Mouse (Mus musculus) heart, postnatal 4 days (tissue): Measurements from ENCODE around the gene Hsd17b3. TPM values are rescaled to one million over a fixed set of nuclear protein-coding genes. Genes with fewer than 3 reads are reported as not detected.

Source experiments
- DNase-seq: peaks from one replicate; pipeline ENCODE4 v3.0.0; 2021
- total RNA-seq, 2 experiments: library from RNA; stranded (reverse); gene quantifications; 2 replicates each; pipeline ENCODE4 v1.2.3; 2021

The Hsd17b3 gene
- total RNA-seq, 2 experiments from 2014 or later: not detected

DNA sequence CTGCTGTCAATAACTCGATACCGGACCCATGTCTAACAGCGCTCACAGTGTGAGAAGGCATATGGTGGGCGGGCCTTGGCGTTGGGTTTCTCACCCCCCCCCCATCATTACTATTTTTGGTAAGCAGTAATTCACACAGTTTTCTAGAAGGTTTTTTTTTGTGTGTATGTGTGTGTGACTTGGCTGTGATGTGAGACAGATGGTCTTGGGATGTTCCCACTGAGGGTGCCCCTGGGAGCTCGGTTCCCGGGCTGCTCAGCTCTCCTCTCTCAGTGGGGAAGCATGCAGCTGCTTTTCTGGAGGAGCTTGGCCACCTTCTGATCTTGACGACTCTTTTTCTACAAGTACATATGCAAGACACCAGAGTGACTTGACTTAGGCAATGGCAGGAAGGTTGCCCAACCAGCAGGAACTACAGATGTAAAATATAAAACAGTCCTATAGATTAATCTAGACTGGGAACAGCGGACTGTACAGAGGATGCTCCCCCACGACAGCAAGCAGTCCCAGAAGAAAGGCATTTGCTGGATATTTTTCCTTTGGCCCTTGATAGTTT lies 70.4 kb downstream of the Hsd17b3 start:
- no peak for DNase-seq

DNA sequence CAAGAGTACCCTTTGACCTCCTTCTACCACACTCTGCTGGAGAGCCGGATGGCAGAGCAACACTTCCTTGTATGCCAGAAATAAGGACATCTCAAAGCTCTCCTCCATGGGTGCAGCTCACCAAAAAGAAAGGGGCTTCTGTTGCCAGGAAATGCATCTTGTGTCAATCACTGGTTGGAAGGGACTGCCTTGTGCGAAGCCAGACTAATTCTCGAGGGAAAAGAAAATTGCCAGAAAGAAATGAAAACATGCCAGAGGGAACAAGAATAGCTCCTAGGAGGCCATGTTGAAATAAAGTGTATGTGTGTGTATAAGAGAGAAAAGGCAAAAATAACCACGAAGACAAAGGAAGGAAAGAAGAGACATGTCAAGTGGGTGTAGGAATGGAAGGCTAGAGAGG lies 73.0 kb downstream of the Hsd17b3 start:
- no peak for DNase-seq

DNA sequence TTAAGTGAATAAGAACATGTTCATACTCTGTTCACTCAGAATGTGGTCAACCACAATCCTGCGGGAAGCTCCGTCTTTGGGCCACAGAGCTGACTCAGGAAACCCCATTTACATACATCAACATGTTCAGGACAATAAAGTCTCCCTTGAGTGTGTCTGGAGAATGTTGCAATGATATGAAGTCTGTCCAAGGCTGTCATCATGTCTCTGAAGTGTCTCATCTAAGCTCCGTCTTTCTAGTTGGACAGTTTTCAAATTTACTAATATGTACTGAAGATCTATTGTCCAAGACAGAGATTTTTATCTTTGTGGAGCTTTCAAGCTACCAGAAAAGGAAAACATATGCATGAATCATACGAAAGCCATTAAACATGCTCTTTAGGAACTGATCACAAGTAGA lies 77.9 kb downstream of the Hsd17b3 start:
- no peak for DNase-seq

Other genes starting within 250 kb of the Hsd17b3 start
- 1 to 10 TPM; 3.2 to 3.3 TPM for gene Slc35d2, start 40.1 kb upstream of the Hsd17b3 start, total RNA-seq
- 10 to 100 TPM; 46.8 to 50.8 TPM for gene Zfp367, start 64.0 kb upstream of the Hsd17b3 start, total RNA-seq
- 10 to 100 TPM; 63.7 to 64.7 TPM for gene Habp4, start 72.6 kb upstream of the Hsd17b3 start, total RNA-seq
- gene Cdc14b, start 186.1 kb upstream of the Hsd17b3 start, total RNA-seq: 10 to 100 TPM; 10.8 to 11.4 TPM
- 10 to 100 TPM; 54.7 to 57.2 TPM for gene Aaed1, start 223.5 kb upstream of the Hsd17b3 start, total RNA-seq